Mouse (Mus musculus) liver, postnatal 0 days (tissue): ENCODE results near the gene Vmn2r29. TPM values are rescaled to one million over a fixed set of nuclear protein-coding genes. Genes with fewer than 3 reads are reported as not detected.
"Not testable (repeated sequence)": the region's sequence is repeated elsewhere in the genome, so short reads cannot be mapped to it uniquely, and the experiment has no call there.

Source experiments
- ATAC-seq: fragments of 200-750 bp; cut with Nextera tagmentation; 2 replicates; pipeline ENCODE4 v1.8.0; 2017; ENCODE audit warnings: mild to moderate bottlenecking, moderate library complexity
- DNase-seq: peaks from one replicate; pipeline ENCODE4 v3.0.0-alpha.2; 2016
- H3K27ac ChIP-seq: fragments of 300-500 bp; sonication (generic); 2 replicates; pipeline ENCODE4 v1.5.1; 2014; ENCODE audit warnings: antibody characterized with exemption, moderate library complexity, mild to moderate bottlenecking, low read depth
- H3K27me3 ChIP-seq: fragments of 300-500 bp; sonication (generic); 2 replicates; pipeline ENCODE4 v1.6.1; 2014; ENCODE audit warnings: low read length, control low read depth, mixed read lengths; ENCODE audit not compliant: insufficient read depth
- H3K36me3 ChIP-seq: fragments of 300-500 bp; sonication (generic); replicated peaks from 2 replicates; pipeline ENCODE4 v1.6.1; 2014; ENCODE audit warnings: mild to moderate bottlenecking, control low read depth, low read length, moderate library complexity, mixed read lengths; ENCODE audit not compliant: insufficient read depth
- H3K4me1 ChIP-seq: fragments of 300-500 bp; sonication (generic); 2 replicates; pipeline ENCODE4 v1.6.1; 2014; ENCODE audit warnings: antibody characterized with exemption, mild to moderate bottlenecking, control low read depth; ENCODE audit not compliant: insufficient read depth
- H3K4me2 ChIP-seq: fragments of 300-500 bp; sonication (generic); 2 replicates; pipeline ENCODE4 v1.6.1; 2014; ENCODE audit warnings: low read depth, mild to moderate bottlenecking, low read length, moderate library complexity, mixed read lengths
- H3K4me3 ChIP-seq: fragments of 300-500 bp; sonication (generic); 2 replicates; pipeline ENCODE4 v1.5.1; 2014; ENCODE audit warnings: low read depth, low read length
- H3K9ac ChIP-seq: fragments of 300-500 bp; sonication (generic); replicated peaks from 2 replicates; pipeline ENCODE4 v1.6.1; 2014; ENCODE audit warnings: mild to moderate bottlenecking, moderate library complexity
- H3K9me3 ChIP-seq: fragments of 300-500 bp; sonication (generic); 2 replicates; pipeline ENCODE4 v1.6.1; 2016; ENCODE audit warnings: mild to moderate bottlenecking, control low read depth, low read length, mixed read lengths
- CTCF ChIP-seq: sonication (generic); IDR thresholded peaks from 2 replicates; pipeline ENCODE4 v1.5.1; 2016; ENCODE audit warnings: antibody characterized with exemption, low read depth
- EP300 ChIP-seq: IDR thresholded peaks from 2 replicates; pipeline ENCODE4 v1.6.1; 2016; ENCODE audit warnings: antibody characterized with exemption, low read depth, mild to moderate bottlenecking
- WGBS: fragments of 180-500 bp; shearing (Covaris S2); extraction: QIAGEN DNeasy Blood & Tissue Kit; methylation state at CpG from one replicate; pipeline ENCODE4 v1.1.7; 2014; ENCODE audit not compliant: insufficient replicate concordance; 5-methylcytosine and 5-hydroxymethylcytosine counted together
- polyA plus RNA-seq: library from polyadenylated mRNA; unstranded; fragments of >200 nt; fragmentation: Nextera tagmentation; extraction: Ambion mirVana; gene quantifications from 2 replicates; pipeline ENCODE4 v1.2.1, GENCODE M21; 2015

Gene Vmn2r29
- 0.12 TPM in 1 of 2 replicates, not detected in the other for polyA plus RNA-seq

- not testable (repeated sequence) for H3K27me3 ChIP-seq, H3K4me1 ChIP-seq, ATAC-seq, H3K9me3 ChIP-seq, H3K36me3 ChIP-seq, H3K4me3 ChIP-seq, H3K27ac ChIP-seq, H3K4me2 ChIP-seq, DNase-seq, H3K9ac ChIP-seq
- WGBS, result no CpG with 5 or more reads among the region's 1 CpGs
These were observed at the start of gene Vmn2r29 for GRCm38 (mm10) chr7:7247228-7247627. Gene Vmn2r29, minus strand, starts transcription at chr7:7247328.

- Histone ChIP-seq H3K27ac (no peak overlapping the region), H3K36me3 (peaks cover 31% of the 10 kb centered on the region), H3K27me3 (0 out of 2 replicates have a peak, but pooled peaks cover 10% of the 10 kb centered on the region), H3K9ac (no peak overlapping the region), H3K4me1 (peaks cover 5% of the 10 kb centered on the region; the same call in 1 of the 2 replicates), H3K9me3 (no peaks in the 10 kb centered on the region), H3K4me3 (no peak overlapping the region), H3K4me2 (no peak overlapping the region)
- ATAC-seq (no peak), DNase-seq (peak; percentile 49)
- 74% methylated on average over 16 of the region's 16 CpGs for WGBS
- TF ChIP-seq EP300 (no peak), CTCF (peak; percentile 68)
These were observed 48.5 kb upstream of the Vmn2r29 start for GRCm38 (mm10) chr7:7295595-7295994.

- no peak overlapping the region for H3K4me2 ChIP-seq
- peak; percentile 16 for DNase-seq
- H3K9ac ChIP-seq, result no peak overlapping the region
- no peaks in the 10 kb centered on the region; the same call in 1 of the 2 replicates for H3K9me3 ChIP-seq
- H3K36me3 ChIP-seq, result peaks cover 10% of the 10 kb centered on the region
- no peaks in the 10 kb centered on the region for H3K4me1 ChIP-seq
- no peak overlapping the region for H3K27ac ChIP-seq
- no peaks in the 10 kb centered on the region for H3K27me3 ChIP-seq
- H3K4me3 ChIP-seq, result no peak overlapping the region
- no peak for ATAC-seq
- TF ChIP-seq EP300, result no peak
- TF ChIP-seq CTCF, result no peak
- whole genome bisulfite sequencing, result 18% methylated on average over 1 of the region's 1 CpGs
These were observed 34.3 kb upstream of the Vmn2r29 start for GRCm38 (mm10) chr7:7281383-7281782.

DNA sequence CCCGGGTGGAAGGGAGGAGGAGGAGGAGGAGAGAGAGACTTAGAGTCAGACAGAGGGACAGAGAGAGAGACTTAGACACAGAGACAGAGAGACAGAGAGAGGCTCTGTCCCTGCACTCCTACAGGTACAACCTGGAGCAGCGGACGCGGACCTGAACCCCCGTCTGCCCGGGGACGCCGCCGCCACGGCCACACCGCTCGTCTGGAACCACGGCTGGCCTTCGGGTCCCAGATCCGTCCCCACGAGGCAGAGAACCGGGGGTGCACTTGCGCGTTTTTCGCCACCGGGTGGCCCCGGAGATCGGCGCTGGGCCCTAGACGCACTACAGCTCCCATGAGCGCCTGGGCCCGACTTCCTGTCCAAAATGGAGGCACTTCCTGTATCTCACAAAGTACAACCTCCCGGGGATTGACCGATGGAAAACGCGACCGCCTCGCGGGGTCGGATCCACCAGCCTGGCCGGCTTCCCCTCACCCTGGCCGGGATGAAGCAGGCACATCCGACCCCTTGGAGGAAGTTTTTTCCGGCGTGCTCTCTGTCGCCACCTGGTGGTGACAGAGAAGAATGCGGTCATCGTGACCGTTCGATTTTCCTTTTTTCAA, 30.9 kb upstream of the Vmn2r29 start, which contains the start of gene Gm45844:
TSS of gene Gm45844 (minus strand) at position 324 of the 602 bp plus-strand sequence.
- ATAC-seq (peak; percentile 97), DNase-seq (peak; percentile 82)
- H3K4me1 ChIP-seq, H3K27me3 ChIP-seq, H3K9me3 ChIP-seq, H3K36me3 ChIP-seq: not testable (repeated sequence)
- Histone ChIP-seq H3K4me2 (peak within 1 kb of the TSS; percentile 44; the same call in 1 of the 2 replicates), H3K27ac (peak within 1 kb of the TSS; percentile 7; the same call in 1 of the 2 replicates), H3K9ac (0 out of 2 replicates have a peak within 1 kb of the TSS, but pooled peaks have one; percentile 3), H3K4me3 (peak within 1 kb of the TSS; percentile 44)
- 36% methylated on average over 45 of the region's 45 CpGs for WGBS
- TF ChIP-seq CTCF, result peak; percentile 94
- TF ChIP-seq EP300, result peak; percentile 46; the same call in 1 of the 2 replicates

DNA sequence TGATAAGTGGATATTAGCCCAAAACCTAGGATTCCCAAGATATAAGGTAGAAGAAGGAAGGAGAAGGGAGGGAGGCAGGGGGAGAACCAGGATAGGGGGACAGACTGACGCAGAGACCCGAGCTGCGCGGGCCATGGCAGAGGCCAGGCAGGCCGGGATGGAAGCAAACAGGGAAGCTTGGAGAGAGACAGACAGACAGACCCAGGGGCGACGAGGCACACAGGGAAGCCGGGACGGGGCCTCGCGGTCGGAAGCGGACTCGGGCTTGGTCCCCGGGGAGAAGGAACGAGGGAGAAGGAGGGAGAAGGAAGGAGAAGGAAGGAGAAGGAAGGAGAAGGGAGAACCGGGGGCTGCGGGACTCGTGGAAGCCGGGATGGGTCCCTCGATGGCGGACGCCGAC, 30.4 kb upstream of the Vmn2r29 start:
- H3K36me3 ChIP-seq, H3K4me1 ChIP-seq, H3K27me3 ChIP-seq, H3K9me3 ChIP-seq: not testable (repeated sequence)
- 0 out of 2 replicates have a peak overlapping the region, but pooled peaks have one; percentile 3 for H3K9ac ChIP-seq
- 0 out of 2 replicates have a peak overlapping the region, but pooled peaks have one; percentile 7 for H3K27ac ChIP-seq
- ATAC-seq (peak; percentile 61), DNase-seq (peak; percentile 28)
- H3K4me2 ChIP-seq, result peak overlapping the region; percentile 44; the same call in 1 of the 2 replicates
- WGBS, result 60% methylated on average over 24 of the region's 24 CpGs
- peak overlapping the region; percentile 44 for H3K4me3 ChIP-seq

DNA sequence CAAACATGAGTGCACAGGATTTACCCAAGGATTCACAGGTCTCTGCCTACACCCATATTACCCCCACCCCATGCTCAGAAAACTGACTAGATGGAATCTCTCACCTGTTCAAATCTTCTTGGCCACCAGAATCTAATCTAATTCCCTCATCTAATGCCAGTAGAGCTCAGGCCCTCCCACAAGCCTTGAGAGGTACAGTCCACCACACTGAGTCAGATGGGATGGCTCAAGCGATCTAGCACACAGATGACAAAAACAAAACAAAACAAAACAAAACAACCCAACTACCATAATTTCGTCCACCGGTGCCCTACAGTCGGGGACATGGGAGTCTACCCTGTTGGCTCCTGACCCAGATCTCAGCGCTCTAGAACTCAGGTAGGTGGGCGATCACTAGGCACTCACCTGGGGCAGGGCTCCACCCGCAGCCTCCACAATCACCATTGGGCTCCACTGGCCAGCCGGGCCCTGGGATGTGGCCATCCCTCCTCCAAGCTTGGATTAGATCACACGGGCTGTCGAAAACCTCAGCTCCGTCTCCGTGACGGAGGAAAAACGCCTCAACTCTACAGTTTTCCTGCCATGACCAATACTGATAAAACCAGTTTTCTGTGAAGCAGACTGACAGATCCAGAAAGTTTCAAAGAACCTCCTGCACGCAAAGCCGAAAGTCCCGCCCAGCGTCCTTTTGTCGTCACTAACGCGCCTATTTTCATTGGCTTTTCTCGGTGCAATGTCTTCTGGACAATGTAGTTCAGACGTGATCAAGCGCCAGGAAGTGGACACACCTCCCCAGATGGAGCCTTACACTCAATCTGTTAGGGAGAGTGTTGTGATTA, 37.6 kb downstream of the Vmn2r29 start, which contains the start of gene Zfp772:
TSS of gene Zfp772 (minus strand) at position 686 of the 839 bp plus-strand sequence.
- 2% methylated on average over 23 of the region's 24 CpGs for WGBS
- Histone ChIP-seq H3K9ac (peak within 1 kb of the TSS; percentile 60), H3K4me2 (peak within 1 kb of the TSS; percentile 64), H3K4me3 (peak within 1 kb of the TSS; percentile 53)
- H3K9me3 ChIP-seq, ATAC-seq, H3K4me1 ChIP-seq, H3K36me3 ChIP-seq, H3K27ac ChIP-seq, H3K27me3 ChIP-seq: not testable (repeated sequence)
- peak; percentile 17 for DNase-seq
